Mouse (Mus musculus): ENCODE results near the gene Brox.
"Not testable (repeated sequence)": the region's sequence is repeated elsewhere in the genome, so short reads cannot be mapped to it uniquely, and the experiment has no call there.

Brox gene

DNA sequence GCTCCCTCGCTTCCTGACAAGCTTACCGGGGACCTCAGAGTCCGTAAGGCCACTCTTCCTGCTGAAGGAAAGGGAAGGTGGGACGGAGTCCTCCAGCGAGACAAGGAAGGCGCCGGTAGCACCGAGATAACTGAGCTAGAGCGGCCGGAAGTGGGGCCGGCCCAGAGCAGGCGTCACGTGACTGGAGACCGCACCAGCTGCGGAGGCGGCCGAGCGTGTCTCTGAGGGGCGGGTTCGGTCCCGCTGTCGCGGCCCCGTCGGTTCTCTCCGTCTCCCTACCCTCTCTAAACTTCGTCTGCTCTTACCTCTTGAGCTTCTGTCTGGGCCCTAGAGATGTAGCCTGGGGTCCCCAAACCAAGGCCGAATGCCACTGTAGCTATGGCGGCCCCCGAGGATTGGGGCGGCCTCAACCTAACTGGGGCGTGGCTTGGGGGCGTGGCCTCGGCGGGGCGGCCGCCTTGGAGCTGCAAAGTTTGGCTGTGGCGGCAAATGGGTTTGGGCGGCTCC lies at the start of gene Brox:
Gene Brox, minus strand, starts transcription at position 393 of the 507 bp plus-strand sequence.
- DNase-seq (ENCODE audit: low spot score), result peak; percentile 92

DNA sequence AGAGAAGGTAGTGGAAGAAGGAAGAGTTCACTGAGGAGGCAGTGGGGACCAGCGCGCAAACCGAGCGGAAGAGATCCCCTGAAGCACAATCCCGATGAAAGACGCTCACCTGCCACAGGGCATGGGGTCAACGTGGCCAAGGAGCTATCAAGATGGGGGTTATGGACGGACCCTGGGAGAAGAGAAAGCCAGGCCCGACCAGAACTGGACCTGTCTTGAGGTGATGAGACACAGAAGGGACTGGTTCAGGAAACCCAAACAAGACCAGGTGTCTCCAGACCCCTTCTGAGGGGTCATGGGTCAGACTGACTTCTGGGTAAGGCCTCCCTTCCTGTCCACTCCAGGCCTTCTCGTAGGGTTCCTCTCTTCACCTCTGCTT lies 48.7 kb upstream of the Brox start:
- DNase-seq (ENCODE audit: low spot score), result no peak

DNA sequence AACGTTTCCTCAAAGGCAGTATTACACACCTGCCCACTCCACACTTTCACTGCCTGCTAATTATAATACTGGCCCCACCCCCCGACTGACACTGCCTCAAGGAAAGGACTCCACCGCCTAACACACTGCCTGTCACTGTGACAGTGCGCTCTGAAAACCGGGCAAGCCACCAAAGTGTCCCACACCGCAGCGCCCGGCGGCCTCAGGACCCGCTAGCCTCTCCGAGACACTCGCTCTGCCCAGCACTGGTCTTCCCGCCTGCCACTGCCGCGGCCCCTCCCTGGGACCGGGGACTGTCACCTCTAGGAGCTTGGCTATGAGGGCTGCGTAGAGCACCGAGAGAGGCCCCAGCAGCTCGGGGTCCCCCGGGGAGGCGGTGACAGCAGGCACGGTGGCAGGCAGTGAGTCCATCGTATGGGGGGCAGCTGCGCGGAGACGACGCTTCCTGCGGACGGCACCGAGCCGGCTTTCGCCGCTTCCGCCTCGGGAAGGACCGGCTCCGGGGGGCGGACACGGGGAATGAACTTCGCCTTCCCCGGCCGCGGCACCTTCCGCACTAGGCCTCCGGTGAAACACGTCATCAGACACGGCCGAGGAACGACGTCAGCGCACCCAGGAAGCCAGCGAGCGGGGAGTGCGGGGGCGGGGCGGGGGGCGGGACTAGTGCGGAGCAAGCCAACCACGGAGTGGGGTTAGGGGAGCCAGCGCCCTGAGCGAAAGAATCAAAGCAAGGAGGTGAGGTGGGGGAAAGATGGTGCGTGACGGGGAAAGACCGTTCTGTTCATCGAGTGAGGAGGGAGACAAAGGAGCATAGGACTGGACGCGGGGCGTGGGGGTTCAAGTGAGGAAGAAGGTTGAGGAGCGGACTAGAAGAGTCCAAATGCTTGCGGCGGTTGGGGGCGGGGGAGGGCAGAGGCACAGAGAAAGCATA lies 48.1 kb upstream of the Brox start:
- peak; percentile 87 for DNase-seq (ENCODE audit: low spot score)

DNA sequence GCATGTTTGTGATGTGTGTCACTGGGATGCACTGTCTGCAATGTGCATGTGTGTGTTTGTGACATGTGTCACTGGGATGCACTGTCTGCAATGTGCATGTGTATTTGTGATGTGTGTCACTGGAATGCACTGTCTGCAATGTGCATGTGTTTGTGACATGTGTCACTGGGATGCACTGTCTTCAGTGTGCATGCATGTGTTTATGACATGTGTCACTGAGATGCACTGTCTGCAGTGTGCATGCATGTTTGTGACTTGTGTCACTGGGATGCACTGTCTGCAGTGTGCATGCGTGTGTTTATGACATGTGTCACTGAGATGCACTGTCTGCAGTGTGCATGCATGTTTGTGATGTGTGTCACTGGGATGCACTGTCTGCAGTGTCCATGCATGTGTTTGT lies 45.8 kb upstream of the Brox start:
- DNase-seq (ENCODE audit: low spot score), result not testable (repeated sequence)

DNA sequence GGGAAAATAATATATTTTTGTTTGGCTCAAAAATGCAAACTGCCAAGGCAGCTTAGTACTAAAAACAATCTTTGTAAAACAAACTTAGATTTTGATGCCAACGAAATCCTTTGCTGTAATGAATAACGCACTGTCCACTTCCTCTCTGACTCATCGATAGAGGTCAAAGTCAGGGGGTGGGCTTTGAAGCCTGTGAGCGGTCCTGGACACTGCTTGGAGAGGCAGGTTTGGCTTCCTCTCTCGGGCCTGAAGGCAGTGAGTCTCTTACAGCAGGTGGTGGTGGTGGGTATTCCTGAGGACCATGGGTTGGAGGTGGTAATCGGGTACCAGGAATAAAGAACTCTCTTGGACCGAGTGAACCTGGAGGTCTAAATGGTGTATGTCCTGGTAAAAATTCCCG lies 30.1 kb upstream of the Brox start:
- no peak for DNase-seq (ENCODE audit: low spot score)

DNA sequence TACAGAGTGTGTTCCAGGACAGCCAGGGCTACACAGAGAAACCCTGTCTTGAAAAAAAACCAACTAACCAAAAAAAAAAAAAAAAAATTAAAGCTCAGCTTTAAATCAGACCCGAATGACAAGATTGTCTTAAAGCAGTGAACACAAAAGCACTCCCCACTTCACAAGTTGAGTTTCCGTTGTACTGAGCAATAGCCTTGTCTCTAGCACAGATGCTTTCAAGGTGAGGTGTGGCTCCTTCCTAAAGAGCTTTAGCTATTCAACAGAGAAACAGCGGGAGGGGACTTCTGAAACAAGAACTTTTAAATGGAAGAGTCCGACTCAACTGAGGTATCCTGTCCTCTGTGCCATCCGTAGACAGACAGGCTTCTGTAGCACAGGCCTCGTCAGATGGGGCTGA lies 27.4 kb upstream of the Brox start:
- no peak for DNase-seq (ENCODE audit: low spot score)

DNA sequence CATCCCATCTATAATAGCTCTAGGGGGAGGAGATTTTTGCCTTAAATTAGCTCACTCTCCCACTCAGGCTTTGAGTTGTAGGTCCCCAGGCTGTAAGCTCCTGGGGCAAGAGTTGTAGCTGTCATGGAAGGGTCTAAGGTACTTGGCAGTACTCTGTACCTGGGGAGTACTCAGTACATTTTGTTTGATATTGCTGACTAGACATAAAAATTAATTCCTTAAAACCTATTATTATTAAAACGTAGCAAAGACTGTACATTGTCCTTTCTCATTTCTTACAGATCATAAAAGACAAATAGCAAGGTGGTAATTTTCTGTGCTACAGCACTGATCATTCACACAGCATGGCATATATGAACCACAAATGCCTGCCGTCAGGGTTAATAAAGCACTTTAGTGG lies 26.9 kb upstream of the Brox start:
- no peak for DNase-seq (ENCODE audit: low spot score)

DNA sequence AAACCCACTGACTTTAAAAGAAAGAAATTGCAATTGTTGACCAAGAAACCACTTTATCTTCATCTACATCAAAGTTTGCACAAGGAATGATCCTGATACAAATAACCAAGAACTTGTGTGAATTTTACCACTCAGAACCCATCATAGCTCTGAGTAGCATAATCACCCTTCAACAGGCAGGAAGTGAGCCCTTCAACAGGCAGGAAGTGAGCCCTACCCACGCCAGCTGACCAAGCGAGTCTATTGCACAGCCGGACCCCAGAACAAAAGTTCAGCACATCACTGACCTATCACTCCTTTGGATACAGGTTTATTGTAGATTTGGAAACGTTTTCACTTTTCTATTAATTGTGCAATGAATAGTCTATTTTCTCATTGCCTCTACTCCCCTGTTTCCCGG lies 25.4 kb upstream of the Brox start:
- not testable (repeated sequence) for DNase-seq (ENCODE audit: low spot score)

DNA sequence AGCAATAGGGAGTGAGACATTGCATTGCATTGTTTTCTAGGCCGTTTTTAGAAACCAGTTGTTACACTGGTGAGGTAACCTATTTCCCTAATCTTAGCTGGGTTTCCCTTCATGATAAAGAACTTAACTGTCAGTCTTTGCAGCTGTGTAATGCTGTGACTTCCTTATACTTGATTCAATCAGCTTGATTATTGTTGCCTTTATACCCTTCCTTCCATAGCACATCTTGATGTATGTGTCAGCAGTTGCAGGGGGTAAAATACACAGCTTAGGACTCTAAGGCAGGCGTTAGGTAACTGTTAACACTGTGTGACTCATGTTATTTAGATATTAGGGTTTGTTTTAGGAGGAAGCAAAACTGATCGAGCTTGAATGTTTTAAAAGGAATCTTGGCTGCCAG lies 23.6 kb upstream of the Brox start:
- no peak for DNase-seq (ENCODE audit: low spot score)

DNA sequence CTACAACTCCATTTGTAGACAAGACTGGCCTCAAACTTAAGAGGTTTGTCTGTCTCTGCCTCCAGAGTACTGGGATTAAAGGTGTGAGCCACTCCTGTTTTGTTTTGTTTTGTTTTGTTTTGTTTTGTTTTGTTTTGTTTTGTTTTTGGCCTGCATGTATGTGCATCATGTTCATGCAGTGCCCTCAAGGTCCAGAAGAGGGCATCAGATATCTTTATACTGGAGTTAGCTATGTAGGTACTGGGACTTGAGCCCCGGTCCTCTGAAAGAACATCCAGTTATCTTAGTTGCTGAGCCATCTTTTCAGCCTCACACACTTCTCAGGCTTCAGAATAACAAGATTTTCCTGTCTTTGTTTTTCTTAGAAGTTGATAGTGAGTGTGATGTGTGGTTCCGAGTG lies 18.7 kb upstream of the Brox start:
- no peak for DNase-seq (ENCODE audit: low spot score)

DNA sequence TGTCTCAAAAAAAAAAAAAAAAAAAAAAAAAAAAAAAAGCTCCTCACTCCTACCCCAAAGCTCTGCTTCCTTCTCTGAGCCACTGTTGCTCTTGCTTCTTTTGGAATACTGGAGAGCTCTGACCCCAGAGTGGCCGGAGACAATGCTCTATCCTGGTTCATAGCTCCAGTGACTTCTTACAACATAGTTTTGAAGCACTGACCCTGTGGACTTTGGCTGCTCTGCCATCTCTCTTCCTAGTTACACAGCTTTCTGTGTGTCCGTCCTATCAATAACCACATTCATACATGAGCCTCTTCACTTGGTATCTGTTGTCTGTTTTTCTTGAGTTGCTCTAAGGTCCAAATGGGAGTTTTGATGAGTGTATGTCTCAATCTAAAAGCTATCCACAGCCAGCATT lies 15.0 kb upstream of the Brox start:
- no peak for DNase-seq (ENCODE audit: low spot score)

DNA sequence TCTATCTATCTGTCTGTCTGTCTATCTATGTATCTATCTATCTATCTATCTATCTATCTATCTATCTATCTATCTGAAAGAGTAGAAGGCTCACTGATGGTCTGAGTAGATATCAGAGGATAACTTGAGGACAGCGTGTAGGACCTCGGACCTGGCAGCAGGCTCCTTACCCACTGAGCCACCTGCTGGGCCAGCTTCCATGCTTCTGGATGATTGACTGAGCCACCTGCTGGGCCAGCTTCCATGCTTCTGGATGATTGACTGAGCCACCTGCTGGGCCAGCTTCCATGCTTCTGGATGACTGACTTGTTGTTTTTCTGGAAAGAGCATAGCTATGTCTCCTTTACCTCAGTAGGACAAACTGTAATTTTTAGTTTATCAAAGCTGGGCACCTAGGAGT lies 12.5 kb upstream of the Brox start:
- not testable (repeated sequence) for DNase-seq (ENCODE audit: low spot score)

DNA sequence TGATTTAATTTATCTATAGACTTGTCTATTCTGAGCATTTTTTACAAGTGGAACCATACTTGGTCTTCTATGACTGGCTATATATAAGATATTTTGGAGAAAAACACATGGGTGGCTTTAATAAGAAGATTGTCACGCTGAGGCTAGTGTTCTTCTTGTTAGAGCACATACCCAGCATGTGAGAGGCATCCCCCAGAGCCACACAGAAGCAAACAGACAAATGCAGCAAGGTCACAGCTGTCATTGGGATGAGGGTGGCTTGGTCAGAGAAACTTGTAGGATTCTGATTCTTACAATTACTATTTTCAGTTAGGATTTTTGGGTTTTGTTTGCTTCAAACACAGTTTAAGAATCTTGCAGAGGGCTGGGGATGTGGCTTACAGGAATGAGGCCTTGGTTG lies 11.4 kb upstream of the Brox start:
- DNase-seq (ENCODE audit: low spot score), result no peak

DNA sequence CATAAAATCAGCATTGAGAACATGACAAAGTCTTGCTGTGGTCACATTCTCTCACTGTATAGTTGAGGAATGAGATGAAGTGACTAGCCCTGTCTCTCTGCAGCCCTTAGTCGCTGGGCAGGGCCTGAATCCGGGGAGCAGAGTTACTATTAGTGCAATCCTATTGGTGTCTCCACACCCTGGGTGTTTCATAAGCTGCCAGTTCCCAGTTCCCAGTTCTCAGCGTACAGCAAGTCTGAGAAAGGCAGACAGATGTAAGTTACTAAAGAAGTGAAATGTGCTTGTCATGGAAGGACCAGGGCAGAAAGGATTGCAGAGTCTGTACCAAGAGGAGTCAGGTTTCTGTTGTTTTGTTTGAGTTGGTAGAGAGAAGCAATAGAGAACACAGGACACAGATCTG lies 10.5 kb upstream of the Brox start:
- DNase-seq (ENCODE audit: low spot score), result no peak

DNA sequence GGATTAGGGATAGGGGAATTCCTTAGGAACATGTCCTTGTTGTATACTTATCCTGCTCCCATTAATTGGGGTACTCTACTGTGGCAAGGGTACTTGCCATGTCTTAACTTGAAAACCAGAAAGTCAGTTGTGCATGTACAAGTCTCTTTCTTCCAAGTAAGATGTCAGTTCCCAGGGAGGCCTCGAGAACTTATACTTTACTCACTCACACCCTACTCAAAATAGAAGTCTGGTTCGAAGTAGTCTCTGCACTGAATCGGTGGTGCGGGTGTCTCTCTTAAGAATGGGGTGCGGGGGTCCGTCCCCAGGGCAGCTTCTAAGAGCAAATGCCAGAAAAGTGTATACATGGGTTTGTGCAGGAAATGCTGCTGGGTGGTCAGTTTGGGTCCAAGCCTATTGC lies 2.1 kb upstream of the Brox start:
- peak; percentile 99 for DNase-seq (ENCODE audit: low spot score)

DNA sequence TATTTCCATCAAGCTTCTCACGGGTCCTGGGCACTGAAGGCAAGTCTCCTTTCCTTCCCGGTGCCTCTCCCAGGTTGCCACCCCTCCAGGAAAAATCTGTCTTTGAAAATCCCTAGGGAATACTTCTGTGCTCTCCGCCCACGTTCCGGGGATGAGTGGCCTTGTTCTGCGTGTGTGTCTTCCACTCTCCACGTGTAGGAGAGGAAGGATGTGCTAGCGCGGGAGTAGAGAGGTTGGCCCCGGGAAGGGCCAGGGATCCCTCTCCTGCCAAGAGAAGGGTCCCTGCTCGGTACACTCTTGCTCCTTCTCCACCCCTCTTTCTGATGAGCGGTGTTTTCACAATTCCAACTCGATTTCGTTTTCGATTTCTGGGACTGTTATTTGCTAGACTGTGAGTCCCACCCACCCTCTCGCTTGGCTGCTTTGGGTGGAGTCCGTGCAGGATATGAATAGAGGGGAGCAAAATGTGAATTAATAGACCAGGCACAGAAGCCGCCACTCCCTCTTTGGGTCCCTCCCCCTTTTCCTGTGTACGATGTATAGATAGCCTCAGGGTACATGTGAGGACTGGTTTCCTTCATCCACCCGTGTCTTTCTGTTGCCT lies 919 bp upstream of the Brox start:
- peak; percentile 39 for DNase-seq (ENCODE audit: low spot score)

DNA sequence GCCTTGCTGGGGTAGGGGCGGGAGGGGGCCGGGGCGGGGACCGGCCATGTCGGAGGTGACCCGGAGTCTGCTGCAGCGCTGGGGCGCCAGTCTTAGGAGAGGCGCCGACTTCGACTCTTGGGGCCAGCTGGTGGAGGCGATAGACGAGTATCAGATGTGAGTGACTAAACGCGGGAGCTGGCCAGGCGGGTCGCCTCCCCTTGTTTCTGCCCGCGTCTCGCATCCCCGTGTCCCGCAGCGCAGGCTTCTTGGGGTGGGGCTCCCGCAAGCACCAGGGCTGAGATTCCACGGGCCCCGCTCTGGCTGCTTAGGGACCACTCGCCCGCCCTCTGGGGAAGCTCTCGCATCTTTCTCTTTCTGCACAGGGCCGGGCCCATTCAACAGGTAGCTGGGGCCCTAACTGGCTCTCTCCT lies 410 bp upstream of the Brox start:
- no peak for DNase-seq (ENCODE audit: low spot score)

DNA sequence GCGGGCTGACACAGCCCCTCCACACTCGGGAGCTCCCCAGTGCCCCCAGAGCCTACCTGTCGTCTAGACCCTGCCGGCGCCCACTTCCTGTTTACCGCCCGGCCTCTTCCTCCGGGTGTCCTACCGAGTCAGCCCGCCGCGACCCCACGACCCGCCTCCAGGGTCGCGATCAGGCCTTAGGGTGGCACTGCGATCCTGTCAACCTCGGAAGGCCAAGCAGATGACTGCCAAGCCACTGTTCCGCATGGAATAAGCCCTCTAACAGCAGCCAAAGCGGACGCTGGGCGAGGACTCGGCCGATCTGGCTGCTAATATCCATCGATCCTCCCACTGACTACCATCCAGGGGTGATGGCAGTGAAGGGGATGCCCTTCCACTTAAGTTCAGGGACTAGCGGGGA lies 604 bp downstream of the Brox start, which contains the start of gene Aida:
Gene Aida, plus strand, starts transcription at position 126 of the 400 bp plus-strand sequence.
- no peak for DNase-seq (ENCODE audit: low spot score)

DNA sequence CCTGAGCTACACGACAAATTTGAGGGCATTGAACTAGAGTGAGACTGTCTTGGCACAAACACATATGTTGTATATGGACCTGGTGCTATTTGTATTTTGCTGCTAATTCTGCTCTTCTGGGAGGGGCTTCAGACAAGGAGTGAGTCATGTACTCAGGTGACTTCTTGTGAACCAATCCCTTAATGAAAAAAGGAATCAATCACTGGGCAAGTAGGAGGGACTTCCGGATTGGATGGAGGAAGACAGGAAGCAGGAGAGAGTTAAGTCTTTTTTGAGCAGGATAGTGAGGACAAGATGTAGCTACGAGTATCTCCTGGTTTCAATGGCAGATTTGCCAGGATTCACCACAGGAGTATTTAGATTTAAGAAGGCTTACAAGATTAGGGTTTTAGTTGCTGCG lies 7.5 kb downstream of the Brox start:
- no peak for DNase-seq (ENCODE audit: low spot score)

DNA sequence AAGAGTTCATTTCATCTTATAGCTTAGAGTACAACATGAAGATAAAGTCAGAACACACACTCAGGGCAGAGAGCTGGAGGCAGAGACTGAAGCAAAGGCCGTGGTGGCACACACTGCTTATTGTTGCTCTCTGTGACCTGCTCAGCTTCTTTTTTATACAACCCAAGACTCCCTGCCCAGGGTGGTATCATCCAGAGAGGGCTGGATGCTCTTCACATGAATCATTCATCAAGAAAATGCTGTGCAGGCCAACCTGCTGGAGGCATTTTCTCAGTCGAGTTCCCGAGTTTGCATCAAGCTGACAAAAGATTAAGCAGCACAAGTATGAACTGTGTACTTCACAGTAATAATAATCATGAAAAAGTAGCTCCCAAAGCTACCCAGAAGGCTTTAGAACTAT lies 8.7 kb downstream of the Brox start:
- DNase-seq (ENCODE audit: low spot score), result no peak

DNA sequence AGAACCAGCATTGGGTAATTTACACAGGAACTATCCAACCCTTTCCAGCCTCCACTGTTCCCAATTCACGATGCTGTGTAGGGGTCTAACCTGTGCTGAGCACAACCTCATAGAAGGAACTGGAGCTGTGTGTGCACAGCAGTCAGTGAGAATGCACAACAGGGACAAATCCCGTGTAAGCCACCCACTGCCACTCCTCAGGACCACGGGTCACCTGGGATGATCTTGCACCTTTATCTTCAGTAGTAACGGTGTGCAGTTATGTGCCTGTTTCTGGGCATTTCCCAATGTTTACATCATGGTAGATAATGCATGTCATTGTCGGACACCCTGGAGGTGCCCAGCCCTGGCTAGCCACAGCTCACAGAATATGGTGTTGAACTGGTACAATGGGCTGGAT lies 21.3 kb downstream of the Brox start:
- DNase-seq (ENCODE audit: low spot score), result no peak

DNA sequence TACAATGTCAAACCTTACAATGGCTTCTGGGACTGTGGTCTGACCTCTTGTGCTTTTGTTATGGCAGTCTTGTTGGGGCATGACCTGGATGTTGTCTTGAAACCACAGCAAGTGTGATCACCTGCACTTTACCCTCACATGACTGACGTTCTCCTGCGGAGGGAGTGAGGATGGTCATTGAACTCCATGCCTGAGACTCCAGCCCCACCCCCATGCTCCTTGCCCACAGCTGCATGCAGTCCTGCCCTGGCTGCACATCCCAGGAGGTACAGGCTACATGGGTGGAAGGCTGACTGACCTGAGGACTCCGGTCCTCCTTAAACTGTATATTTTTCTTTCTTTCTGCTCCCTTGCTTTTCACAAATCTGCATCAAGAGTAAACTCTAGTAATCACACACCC lies 22.7 kb downstream of the Brox start:
- no peak for DNase-seq (ENCODE audit: low spot score)

All from layer of hippocampus, adult 11-12 months (tissue).